Mouse (Mus musculus): ENCODE data around the gene Palld. TPM values are rescaled to one million over a fixed set of nuclear protein-coding genes. Genes with fewer than 3 reads are reported as not detected.
A peak's percentile ranks its signal among the peaks of the same experiment; 100 is the strongest.

Palld gene
- polyA plus RNA-seq, 1 experiment = 2.7 TPM

DNA sequence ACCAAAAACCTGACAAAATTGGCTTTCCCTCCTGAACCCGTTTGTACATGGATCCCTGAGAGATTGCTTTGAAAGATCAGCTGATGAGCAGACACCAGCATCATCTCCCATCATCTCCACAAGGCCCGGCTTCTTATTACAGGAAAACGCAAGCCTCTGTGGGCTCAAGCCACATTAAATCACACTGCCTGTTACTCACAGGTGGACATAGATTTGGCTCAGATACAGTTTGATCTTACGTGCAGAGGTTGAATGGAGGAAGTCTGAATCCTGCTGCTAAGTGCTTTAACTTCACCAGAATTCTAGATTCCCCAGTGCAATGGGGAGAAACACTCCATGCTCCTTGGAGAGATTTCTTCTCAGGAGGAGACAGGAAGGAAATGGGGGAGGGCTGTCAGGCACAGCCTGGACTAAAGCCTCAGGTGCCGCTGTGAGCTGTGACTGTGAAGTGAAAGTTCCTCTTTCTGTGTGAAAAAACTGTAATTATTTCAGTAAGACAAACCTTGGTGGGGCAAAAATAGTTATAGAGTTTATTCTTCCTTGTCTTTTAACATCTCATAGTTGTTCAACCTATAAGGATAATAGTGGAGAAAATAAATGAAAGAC, 121.7 kb downstream of the Palld start:
- TF ChIP-seq GATA1 (IDR thresholded peaks at IDR 0.05; ENCODE audit: borderline replicate concordance, low read length) (no peak), FLI1 (IDR thresholded peaks at IDR 0.05; ENCODE audit: low read length) (no peak)
- Histone ChIP-seq H3K27me3 (replicated peaks) (no peaks in the 10 kb centered on the region), H3K4me3 (replicated peaks) (no peak overlapping the region), H3K4me1 (peaks cover 10% of the 10 kb centered on the region), H3K9me3 (no peaks in the 10 kb centered on the region), H3K36me3 (replicated peaks; ENCODE audit: low read length) (no peaks in the 10 kb centered on the region)

DNA sequence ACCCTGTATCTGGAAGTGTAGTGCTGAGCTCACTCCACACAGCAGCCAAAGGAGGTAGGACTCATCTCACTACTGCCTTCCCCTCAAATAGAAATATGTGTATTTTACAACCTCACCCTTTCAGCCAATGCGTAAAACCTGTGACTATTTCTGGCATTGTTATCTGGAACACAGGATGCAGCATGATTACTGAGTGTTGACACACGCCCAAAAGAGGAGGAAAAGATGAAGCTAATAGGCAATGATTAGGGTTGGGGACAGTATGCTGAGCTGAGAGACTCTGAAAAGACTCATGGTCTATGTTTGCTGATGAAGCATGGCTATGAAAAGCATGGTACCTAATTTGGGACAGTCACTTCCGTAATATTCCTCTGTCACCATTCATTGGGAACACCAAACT, 124.3 kb downstream of the Palld start:
- no peaks in the 10 kb centered on the region for H3K9me3 ChIP-seq
- no peak for TF ChIP-seq FLI1 (IDR thresholded peaks at IDR 0.05; ENCODE audit: low read length)
- TF ChIP-seq GATA1 (IDR thresholded peaks at IDR 0.05; ENCODE audit: borderline replicate concordance, low read length) = no peak
- peaks cover 10% of the 10 kb centered on the region for H3K4me1 ChIP-seq
- H3K4me3 ChIP-seq (replicated peaks) = no peak overlapping the region
- no peaks in the 10 kb centered on the region for H3K36me3 ChIP-seq (replicated peaks; ENCODE audit: low read length)
- H3K27me3 ChIP-seq (replicated peaks) = no peaks in the 10 kb centered on the region

DNA sequence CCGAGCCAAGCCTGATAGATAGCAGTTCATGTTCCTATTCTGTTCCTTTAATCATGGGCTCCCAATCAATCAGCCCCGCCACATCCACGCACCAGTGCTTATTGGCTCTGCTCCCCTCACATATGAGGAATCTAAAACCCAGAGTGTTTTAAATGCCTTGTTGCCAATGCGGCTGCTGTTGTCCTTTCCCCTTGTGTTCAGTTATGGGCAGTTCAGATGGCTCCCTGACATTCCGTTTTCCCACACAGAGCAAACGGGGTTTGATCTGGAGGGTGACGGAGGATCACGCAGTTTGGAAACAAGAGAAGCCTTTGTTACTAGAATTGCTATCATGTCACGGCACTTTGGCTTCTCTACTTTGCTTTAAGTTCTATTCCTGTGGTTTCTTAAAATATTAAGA, 125.9 kb downstream of the Palld start:
- no peaks in the 10 kb centered on the region for H3K27me3 ChIP-seq (replicated peaks)
- peaks cover 10% of the 10 kb centered on the region for H3K4me1 ChIP-seq
- H3K4me3 ChIP-seq (replicated peaks) = no peak overlapping the region
- no peaks in the 10 kb centered on the region for H3K36me3 ChIP-seq (replicated peaks; ENCODE audit: low read length)
- no peaks in the 10 kb centered on the region for H3K9me3 ChIP-seq
- TF ChIP-seq GATA1 (IDR thresholded peaks at IDR 0.05; ENCODE audit: borderline replicate concordance, low read length) (no peak), FLI1 (IDR thresholded peaks at IDR 0.05; ENCODE audit: low read length) (no peak)

DNA sequence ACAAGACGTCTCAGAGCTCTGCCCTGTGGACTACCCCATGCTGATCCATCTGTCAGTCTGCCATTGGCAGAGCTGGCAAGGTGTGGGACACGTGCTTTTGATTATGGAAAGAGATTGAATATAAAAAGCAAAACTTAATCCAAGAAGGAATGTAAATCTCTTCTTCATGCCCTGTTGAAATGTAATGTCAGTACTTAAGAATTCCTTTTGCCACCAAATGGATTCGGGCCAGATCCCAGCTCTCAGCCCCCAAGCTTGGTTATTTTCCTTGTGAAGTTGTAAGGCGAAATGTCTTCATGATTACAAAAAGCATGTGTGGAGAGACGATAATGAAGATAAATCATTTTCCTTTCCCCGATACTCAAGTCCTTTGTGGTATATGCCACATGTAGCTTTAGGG, 126.6 kb downstream of the Palld start:
- TF ChIP-seq FLI1 (IDR thresholded peaks at IDR 0.05; ENCODE audit: low read length) (no peak), GATA1 (IDR thresholded peaks at IDR 0.05; ENCODE audit: borderline replicate concordance, low read length) (no peak)
- Histone ChIP-seq H3K4me3 (replicated peaks) (no peak overlapping the region), H3K36me3 (replicated peaks; ENCODE audit: low read length) (no peaks in the 10 kb centered on the region), H3K27me3 (replicated peaks) (no peaks in the 10 kb centered on the region), H3K4me1 (peaks cover 10% of the 10 kb centered on the region), H3K9me3 (no peaks in the 10 kb centered on the region)

DNA sequence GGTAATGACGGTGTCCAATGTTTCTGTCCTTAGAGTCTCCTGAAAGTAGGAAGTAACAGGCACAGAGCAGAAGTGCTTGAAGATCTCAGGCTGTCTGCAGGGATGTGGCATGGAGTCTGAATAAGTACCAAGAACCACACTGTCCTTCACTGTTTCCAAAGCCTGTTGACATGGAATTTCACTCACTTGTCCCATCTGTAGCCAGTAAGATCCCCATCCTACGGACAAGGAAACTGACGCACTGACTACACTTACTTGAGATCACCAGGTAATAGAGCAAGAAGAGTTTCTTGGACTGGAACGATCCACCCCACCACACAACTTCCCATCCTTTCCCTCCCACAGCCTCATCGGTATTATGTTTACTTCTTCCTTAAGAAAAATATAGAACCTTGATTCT, 128.3 kb downstream of the Palld start:
- Histone ChIP-seq H3K9me3 (no peaks in the 10 kb centered on the region), H3K36me3 (replicated peaks; ENCODE audit: low read length) (no peaks in the 10 kb centered on the region), H3K4me3 (replicated peaks) (no peak overlapping the region), H3K4me1 (peaks cover 5% of the 10 kb centered on the region; the same call in 1 of the 2 replicates), H3K27me3 (replicated peaks) (no peaks in the 10 kb centered on the region)
- no peak for TF ChIP-seq GATA1 (IDR thresholded peaks at IDR 0.05; ENCODE audit: borderline replicate concordance, low read length)
- TF ChIP-seq FLI1 (IDR thresholded peaks at IDR 0.05; ENCODE audit: low read length) = no peak

DNA sequence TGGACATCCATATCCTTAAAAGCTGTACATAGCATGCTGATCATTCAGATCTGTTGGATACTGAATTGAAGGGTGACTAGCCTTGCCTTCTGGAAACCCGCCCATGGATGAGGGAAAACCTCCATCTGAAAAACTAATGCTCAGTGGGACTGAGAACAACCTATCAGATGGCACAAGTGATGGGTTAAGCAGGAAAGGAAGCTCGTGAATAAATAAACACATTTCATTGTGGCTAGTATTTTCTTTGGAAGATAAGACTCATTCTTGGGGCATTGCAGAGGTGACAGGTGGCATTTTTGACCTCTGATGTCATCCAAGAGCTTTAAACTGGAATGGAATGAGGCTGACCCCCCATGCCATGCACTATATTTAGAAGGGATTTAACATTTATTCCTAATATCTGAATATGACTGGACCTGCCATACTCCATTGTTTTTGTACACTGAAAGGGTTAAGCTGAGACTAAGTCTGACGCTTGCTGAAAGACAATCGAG, 128.8 kb downstream of the Palld start:
- TF ChIP-seq GATA1 (IDR thresholded peaks at IDR 0.05; ENCODE audit: borderline replicate concordance, low read length) (no peak), FLI1 (IDR thresholded peaks at IDR 0.05; ENCODE audit: low read length) (no peak)
- no peaks in the 10 kb centered on the region for H3K36me3 ChIP-seq (replicated peaks; ENCODE audit: low read length)
- H3K4me1 ChIP-seq = peaks cover 5% of the 10 kb centered on the region; the same call in 1 of the 2 replicates
- no peaks in the 10 kb centered on the region for H3K27me3 ChIP-seq (replicated peaks)
- no peak overlapping the region for H3K4me3 ChIP-seq (replicated peaks)
- no peaks in the 10 kb centered on the region for H3K9me3 ChIP-seq

DNA sequence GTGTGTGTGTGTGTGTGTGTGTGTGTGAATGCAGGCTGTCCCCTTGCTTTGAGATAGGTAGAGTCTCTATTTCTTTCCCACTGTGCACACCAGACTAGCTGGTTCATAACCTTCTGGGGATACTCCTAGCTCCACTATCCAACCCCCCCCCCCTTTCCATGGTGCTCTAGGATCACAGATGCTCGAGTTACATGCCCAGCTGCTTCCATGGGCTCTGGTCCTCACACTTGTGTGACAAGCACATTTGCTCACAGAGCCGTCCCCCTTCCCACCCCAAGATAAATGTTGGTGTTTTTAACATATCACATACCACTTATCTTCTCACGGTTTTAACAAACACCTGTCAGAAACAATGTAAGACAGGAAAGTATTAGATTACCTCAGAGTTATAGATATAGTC, 131.2 kb downstream of the Palld start:
- Histone ChIP-seq H3K27me3 (replicated peaks) (no peaks in the 10 kb centered on the region), H3K4me3 (replicated peaks) (no peak overlapping the region), H3K9me3 (no peaks in the 10 kb centered on the region), H3K36me3 (replicated peaks; ENCODE audit: low read length) (no peaks in the 10 kb centered on the region), H3K4me1 (no peaks in the 10 kb centered on the region)
- TF ChIP-seq FLI1 (IDR thresholded peaks at IDR 0.05; ENCODE audit: low read length) = no peak
- no peak for TF ChIP-seq GATA1 (IDR thresholded peaks at IDR 0.05; ENCODE audit: borderline replicate concordance, low read length)

DNA sequence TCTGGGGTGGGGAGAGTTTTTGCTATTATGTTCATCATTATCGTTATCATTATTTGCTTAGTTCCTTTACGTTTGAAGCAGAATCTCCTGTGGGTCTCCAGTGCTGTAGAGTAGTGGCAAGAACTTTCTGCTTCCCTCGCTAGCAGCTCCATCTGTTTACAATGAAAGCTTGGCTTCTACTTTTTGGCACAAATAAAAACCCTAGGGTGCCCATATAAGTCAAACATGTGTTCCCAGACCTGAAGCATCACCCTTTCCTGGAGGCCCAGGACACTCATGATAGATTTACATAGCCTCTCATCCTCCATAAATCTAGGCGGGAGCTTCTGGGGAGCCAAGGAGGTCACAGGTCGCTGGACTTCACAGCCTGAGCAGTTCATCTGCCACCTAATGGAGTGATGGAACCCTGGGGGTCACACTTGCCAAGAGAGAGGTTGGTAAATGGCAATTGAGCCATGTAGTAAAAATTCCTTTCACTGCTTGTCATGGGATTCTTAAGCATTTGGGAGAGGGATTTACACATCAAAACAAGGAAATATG, 133.1 kb downstream of the Palld start:
- TF ChIP-seq GATA1 (IDR thresholded peaks at IDR 0.05; ENCODE audit: borderline replicate concordance, low read length) = no peak
- no peak for TF ChIP-seq FLI1 (IDR thresholded peaks at IDR 0.05; ENCODE audit: low read length)
- H3K27me3 ChIP-seq (replicated peaks) = no peaks in the 10 kb centered on the region
- H3K36me3 ChIP-seq (replicated peaks; ENCODE audit: low read length) = no peaks in the 10 kb centered on the region
- H3K4me3 ChIP-seq (replicated peaks) = no peak overlapping the region
- H3K9me3 ChIP-seq = peaks cover 3% of the 10 kb centered on the region
- H3K4me1 ChIP-seq = no peaks in the 10 kb centered on the region

DNA sequence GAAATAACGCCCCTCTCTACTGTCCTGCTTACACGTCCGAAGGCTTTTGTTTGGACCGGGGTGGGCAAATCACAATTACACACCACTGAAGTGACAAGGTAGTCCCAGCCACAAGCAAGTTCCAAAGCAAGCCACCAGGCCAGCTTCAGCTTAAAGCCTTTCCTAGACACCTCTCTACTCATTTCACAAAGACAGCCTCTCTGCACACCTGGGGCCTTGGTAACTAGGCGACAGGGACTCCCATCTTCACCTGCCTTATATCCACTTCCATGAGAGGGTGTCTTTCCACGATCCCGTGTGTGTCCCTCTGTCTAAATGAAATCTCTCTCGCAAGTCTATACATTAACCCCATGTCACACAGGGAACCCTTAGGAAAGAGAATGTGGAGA, 142.3 kb downstream of the Palld start:
- Histone ChIP-seq H3K36me3 (replicated peaks; ENCODE audit: low read length) (no peaks in the 10 kb centered on the region), H3K4me3 (replicated peaks) (peak overlapping the region; percentile 86), H3K9me3 (peaks cover 20% of the 10 kb centered on the region), H3K4me1 (peaks cover 9% of the 10 kb centered on the region), H3K27me3 (replicated peaks) (peaks cover 24% of the 10 kb centered on the region)
- TF ChIP-seq FLI1 (IDR thresholded peaks at IDR 0.05; ENCODE audit: low read length) = peak; percentile 25; the same call in 1 of the 2 replicates
- TF ChIP-seq GATA1 (IDR thresholded peaks at IDR 0.05; ENCODE audit: borderline replicate concordance, low read length) = no peak

DNA sequence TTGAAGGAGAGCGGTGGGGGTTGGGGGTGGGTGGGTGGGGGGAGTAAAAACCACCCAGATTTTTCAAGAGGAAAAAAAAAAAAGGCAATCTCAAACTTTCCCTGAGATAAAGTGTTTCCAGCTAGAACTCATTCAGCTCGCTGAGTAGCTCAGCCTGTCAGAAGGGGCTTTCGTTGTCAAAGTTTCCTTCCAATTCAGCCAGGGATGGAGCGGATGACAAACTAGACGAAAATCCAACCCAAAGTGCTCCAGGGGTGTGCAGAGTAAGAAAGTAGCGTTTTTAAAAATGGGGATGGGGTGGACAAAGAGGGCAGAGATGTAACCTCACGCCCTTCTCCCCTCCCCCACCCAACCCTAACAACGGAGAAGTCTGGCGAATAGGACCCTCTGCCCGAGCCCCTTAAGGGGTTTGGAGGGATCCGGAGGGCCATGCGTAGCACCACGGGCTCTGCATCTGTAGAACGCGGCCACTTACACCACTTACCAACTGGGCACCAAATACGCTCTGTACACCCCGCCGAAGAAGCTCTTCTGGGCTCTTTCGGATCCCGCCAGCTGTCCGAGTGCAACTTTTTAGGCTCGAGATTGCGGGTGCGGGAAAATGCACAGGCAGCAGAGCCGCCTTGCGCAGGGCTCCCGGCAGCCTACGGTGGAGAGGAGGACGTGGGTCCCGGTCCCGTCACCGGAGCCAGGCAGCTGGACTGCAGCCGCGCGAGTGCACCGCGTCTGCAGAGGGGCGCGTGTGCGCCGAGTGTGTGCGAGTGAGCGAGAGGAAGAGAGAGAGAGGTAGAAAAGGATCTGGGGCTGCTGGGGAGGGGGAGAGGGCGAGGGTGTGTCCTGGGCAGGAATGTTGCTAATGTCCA, 142.9 kb downstream of the Palld start:
- H3K4me3 ChIP-seq (replicated peaks) = peak overlapping the region; percentile 86
- H3K36me3 ChIP-seq (replicated peaks; ENCODE audit: low read length) = no peaks in the 10 kb centered on the region
- TF ChIP-seq FLI1 (IDR thresholded peaks at IDR 0.05; ENCODE audit: low read length) (no peak), GATA1 (IDR thresholded peaks at IDR 0.05; ENCODE audit: borderline replicate concordance, low read length) (no peak)
- H3K9me3 ChIP-seq = peaks cover 18% of the 10 kb centered on the region
- H3K27me3 ChIP-seq (replicated peaks) = peaks cover 24% of the 10 kb centered on the region
- H3K4me1 ChIP-seq = peaks cover 9% of the 10 kb centered on the region
